Mouse (Mus musculus) heart, embryonic 13.5 days (tissue): ENCODE measurements around the gene Ptprs. TPM values are rescaled to one million over a fixed set of nuclear protein-coding genes. Genes with fewer than 3 reads are reported as not detected.

Experiments
- ATAC-seq: fragments of 200-750 bp; cut with Nextera tagmentation; 2 replicates; pipeline ENCODE4 v1.8.0; 2017; ENCODE audit warnings: moderate TSS enrichment; ENCODE audit not compliant: insufficient number of reproducible peaks, low FRiP score, low TSS enrichment; ENCODE audit errors: extremely low read depth
- H3K27ac ChIP-seq: fragments of 300-500 bp; sonication (generic); replicated peaks from 2 replicates; pipeline ENCODE4 v1.5.1; 2015; ENCODE audit warnings: moderate library complexity, mild to moderate bottlenecking, inconsistent platforms
- H3K27me3 ChIP-seq: fragments of 300-500 bp; sonication (generic); replicated peaks from 2 replicates; pipeline ENCODE4 v1.6.1; 2015; ENCODE audit warnings: mild to moderate bottlenecking, inconsistent platforms
- H3K36me3 ChIP-seq: fragments of 300-500 bp; sonication (generic); 2 replicates; pipeline ENCODE4 v1.6.1; 2015; ENCODE audit warnings: mild to moderate bottlenecking, inconsistent platforms
- H3K4me1 ChIP-seq: fragments of 300-500 bp; sonication (generic); 2 replicates; pipeline ENCODE4 v1.6.1; 2015; ENCODE audit warnings: inconsistent platforms
- H3K4me2 ChIP-seq: fragments of 300-500 bp; sonication (generic); 2 replicates; pipeline ENCODE4 v1.6.1; 2015; ENCODE audit warnings: inconsistent platforms, mild to moderate bottlenecking, moderate library complexity
- H3K4me3 ChIP-seq: fragments of 300-500 bp; sonication (generic); 2 replicates; pipeline ENCODE4 v1.5.1; 2015; ENCODE audit warnings: moderate library complexity, mild to moderate bottlenecking, inconsistent platforms
- H3K9ac ChIP-seq: fragments of 300-500 bp; sonication (generic); 2 replicates; pipeline ENCODE4 v1.6.1; 2015; ENCODE audit warnings: inconsistent platforms, mild to moderate bottlenecking, moderate library complexity
- H3K9me3 ChIP-seq: fragments of 300-500 bp; sonication (generic); 2 replicates; pipeline ENCODE4 v1.6.1; 2016; ENCODE audit warnings: inconsistent platforms
- WGBS: fragments of 180-500 bp; shearing (Covaris S2); methylation state at CpG from one replicate; pipeline ENCODE4 v1.1.7; 2015; ENCODE audit warnings: mixed read lengths; 5-methylcytosine and 5-hydroxymethylcytosine counted together
- polyA plus RNA-seq: library from polyadenylated mRNA; unstranded; fragments of >200 nt; fragmentation: Nextera tagmentation; extraction: Ambion mirVana; gene quantifications from 2 replicates; pipeline ENCODE4 v1.2.1, GENCODE M21; 2015

Ptprs gene
- polyA plus RNA-seq, 1 experiment from 2014 or later: 50.1 TPM

DNA sequence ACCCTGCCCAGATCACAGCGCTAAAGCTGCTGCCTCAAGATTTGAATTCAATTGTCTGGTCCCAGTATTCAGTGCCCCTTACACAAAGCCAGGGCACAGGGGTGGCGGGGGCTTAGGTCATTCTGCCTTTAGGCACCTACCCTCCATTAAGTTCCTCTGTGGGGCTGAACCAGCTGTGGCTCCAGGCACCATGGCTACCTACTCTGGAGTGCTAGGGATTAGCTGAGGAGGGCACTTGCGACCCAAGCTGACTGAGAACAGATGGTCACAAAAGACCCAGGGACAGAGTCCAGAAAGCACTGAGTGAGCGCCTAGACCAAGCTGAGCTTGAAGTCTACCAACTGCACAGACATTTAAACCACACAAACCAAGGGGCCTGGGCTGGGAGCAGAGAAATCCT is 22.6 kb downstream of the Ptprs start:
- peak overlapping the region; percentile 21; the same call in 1 of the 2 replicates for H3K27ac ChIP-seq
- WGBS: 71% methylated on average over 4 of the region's 4 CpGs

DNA sequence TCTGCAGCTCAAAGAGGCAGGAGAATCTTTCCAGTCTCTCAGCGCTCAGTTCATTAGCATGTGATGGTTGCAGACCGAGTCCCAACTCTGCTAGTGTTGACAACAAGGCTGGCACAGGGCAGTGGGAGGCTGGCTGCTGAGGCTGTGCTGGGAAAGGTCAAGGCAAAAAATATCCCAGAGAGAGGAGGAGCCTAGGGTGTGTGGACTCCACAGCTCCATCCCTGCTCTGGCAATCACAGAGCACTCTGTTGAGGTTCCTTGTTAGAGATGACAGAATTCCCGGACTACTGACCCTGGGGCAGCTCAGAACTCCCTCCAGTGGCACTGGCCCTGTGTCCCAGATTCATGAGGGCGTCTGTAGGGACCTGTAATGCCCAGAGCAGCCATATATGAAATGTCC is 23.0 kb downstream of the Ptprs start:
- peak overlapping the region; percentile 21; the same call in 1 of the 2 replicates for H3K27ac ChIP-seq
- 47% methylated on average over 4 of the region's 4 CpGs for WGBS

More for the DNA sequence above, 22.6 kb downstream of the Ptprs start:
- no peak overlapping the region for H3K4me2 ChIP-seq
- peaks cover 95% of the 10 kb centered on the region for H3K36me3 ChIP-seq
- no peaks in the 10 kb centered on the region for H3K9me3 ChIP-seq
- peaks cover 14% of the 10 kb centered on the region; the same call in 1 of the 2 replicates for H3K4me1 ChIP-seq
- no peaks in the 10 kb centered on the region for H3K27me3 ChIP-seq
- no peak overlapping the region for H3K4me3 ChIP-seq
- no peak for ATAC-seq
- H3K9ac ChIP-seq: no peak overlapping the region

GRCm38 (mm10) chr17:56447716-56448115 is 28.6 kb downstream of the Ptprs start:
- Histone ChIP-seq H3K4me1 (peaks cover 13% of the 10 kb centered on the region), H3K4me2 (no peak overlapping the region), H3K36me3 (peaks cover 96% of the 10 kb centered on the region), H3K27me3 (no peaks in the 10 kb centered on the region), H3K9ac (no peak overlapping the region), H3K4me3 (no peak overlapping the region), H3K27ac (no peak overlapping the region), H3K9me3 (no peaks in the 10 kb centered on the region)
- WGBS: 81% methylated on average over 2 of the region's 2 CpGs
- no peak for ATAC-seq

More for the DNA sequence above, 23.0 kb downstream of the Ptprs start:
- Histone ChIP-seq H3K9ac (no peak overlapping the region), H3K4me3 (no peak overlapping the region), H3K36me3 (peaks cover 99% of the 10 kb centered on the region), H3K27me3 (no peaks in the 10 kb centered on the region), H3K4me1 (0 out of 2 replicates have a peak, but pooled peaks cover 12% of the 10 kb centered on the region), H3K9me3 (no peaks in the 10 kb centered on the region), H3K4me2 (no peak overlapping the region)
- no peak for ATAC-seq

DNA sequence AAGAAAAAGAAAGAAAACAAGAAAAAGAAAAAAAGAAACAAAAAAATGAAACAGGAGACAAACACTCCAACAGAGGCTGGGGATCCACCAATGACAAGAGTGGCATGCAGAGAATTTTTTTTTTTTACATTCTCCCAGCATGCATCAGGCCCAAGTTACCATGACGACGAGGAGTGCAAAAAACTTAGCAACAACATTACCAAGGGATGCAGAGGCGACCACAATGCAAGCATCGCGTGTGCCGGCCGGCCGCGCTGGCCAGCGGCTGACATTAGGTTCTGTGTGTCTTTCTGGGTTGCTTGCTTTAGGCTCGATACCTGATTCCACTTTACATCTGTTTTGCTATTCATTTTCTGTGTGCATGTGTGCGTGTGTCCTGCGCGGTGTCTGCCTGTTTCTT is 30.9 kb downstream of the Ptprs start:
- 82% methylated on average over 14 of the region's 14 CpGs for WGBS
- peaks cover 94% of the 10 kb centered on the region for H3K36me3 ChIP-seq
- peaks cover 13% of the 10 kb centered on the region for H3K4me1 ChIP-seq
- H3K9me3 ChIP-seq: no peaks in the 10 kb centered on the region
- no peaks in the 10 kb centered on the region for H3K27me3 ChIP-seq
- no peak overlapping the region for H3K4me3 ChIP-seq
- H3K27ac ChIP-seq: no peak overlapping the region
- no peak overlapping the region for H3K9ac ChIP-seq
- ATAC-seq: no peak
- no peak overlapping the region for H3K4me2 ChIP-seq

GRCm38 (mm10) chr17:56444771-56445170 is 31.5 kb downstream of the Ptprs start:
- Histone ChIP-seq H3K4me3 (no peak overlapping the region), H3K27ac (no peak overlapping the region), H3K36me3 (peaks cover 90% of the 10 kb centered on the region), H3K9me3 (no peaks in the 10 kb centered on the region), H3K4me1 (peaks cover 13% of the 10 kb centered on the region), H3K9ac (no peak overlapping the region), H3K4me2 (no peak overlapping the region), H3K27me3 (no peaks in the 10 kb centered on the region)
- 82% methylated on average over 3 of the region's 3 CpGs for WGBS
- no peak for ATAC-seq

GRCm38 (mm10) chr17:56443341-56443795 is 32.9 kb downstream of the Ptprs start:
- H3K9ac ChIP-seq: peak overlapping the region; percentile 54
- H3K4me3 ChIP-seq: no peak overlapping the region
- H3K27me3 ChIP-seq: no peaks in the 10 kb centered on the region
- no peak overlapping the region for H3K4me2 ChIP-seq
- no peak for ATAC-seq
- no peaks in the 10 kb centered on the region for H3K9me3 ChIP-seq
- peaks cover 13% of the 10 kb centered on the region for H3K4me1 ChIP-seq
- WGBS: 65% methylated on average over 5 of the region's 5 CpGs
- H3K36me3 ChIP-seq: peaks cover 89% of the 10 kb centered on the region
- peak overlapping the region; percentile 48 for H3K27ac ChIP-seq

DNA sequence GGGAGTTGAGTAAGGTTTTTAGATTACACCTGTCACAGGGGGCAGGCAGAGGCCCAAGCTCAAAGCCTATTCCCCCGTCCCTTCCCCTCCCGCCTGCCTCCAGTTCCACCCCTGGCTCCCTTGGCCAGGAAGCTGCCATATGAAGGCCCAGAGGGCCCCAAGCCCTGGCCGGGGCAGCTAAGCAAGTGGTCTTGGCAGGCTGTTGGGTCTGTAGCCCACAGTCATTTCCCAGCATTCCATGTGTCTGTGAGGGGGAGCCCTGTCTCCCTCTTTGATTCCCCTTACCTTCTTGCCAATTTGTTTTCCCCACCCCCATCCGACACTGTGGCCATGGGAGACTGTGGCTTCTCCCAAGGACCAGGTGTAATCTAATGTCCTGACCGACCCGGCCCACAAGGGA is 34.0 kb downstream of the Ptprs start:
- Histone ChIP-seq H3K9me3 (peaks cover 5% of the 10 kb centered on the region; the same call in 1 of the 2 replicates), H3K9ac (no peak overlapping the region), H3K4me1 (peaks cover 13% of the 10 kb centered on the region), H3K27ac (no peak overlapping the region), H3K4me3 (no peak overlapping the region), H3K36me3 (peaks cover 89% of the 10 kb centered on the region), H3K27me3 (no peaks in the 10 kb centered on the region), H3K4me2 (no peak overlapping the region)
- no peak for ATAC-seq
- 79% methylated on average over 6 of the region's 6 CpGs for WGBS

GRCm38 (mm10) chr17:56439731-56440460 is 36.4 kb downstream of the Ptprs start:
- Histone ChIP-seq H3K4me1 (peaks cover 13% of the 10 kb centered on the region), H3K36me3 (peaks cover 91% of the 10 kb centered on the region), H3K4me2 (no peak overlapping the region), H3K4me3 (no peak overlapping the region), H3K9me3 (peaks cover 17% of the 10 kb centered on the region), H3K9ac (no peak overlapping the region), H3K27ac (no peak overlapping the region), H3K27me3 (no peaks in the 10 kb centered on the region)
- 81% methylated on average over 15 of the region's 15 CpGs for WGBS
- ATAC-seq: no peak

DNA sequence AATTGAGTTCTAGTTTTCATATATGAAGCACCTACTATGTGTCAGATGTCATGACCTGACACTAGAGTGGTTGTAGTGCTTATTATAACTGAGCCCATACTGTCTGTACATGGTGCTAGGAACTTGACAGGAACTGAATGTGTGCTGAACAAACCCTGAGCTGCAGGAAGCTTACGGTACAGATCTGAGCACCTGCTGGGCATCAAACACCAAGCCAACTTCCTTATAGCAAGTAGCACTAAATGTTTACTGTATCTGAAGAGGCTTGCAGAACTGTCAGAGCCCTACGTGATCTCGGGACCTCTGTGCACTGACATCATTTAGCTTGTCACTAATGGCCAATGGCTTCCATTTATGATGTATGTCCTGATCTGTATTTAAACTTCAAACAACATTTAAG is 44.7 kb downstream of the Ptprs start:
- no peak overlapping the region for H3K4me3 ChIP-seq
- no peak overlapping the region for H3K4me2 ChIP-seq
- H3K9ac ChIP-seq: no peak overlapping the region
- peaks cover 8% of the 10 kb centered on the region for H3K27me3 ChIP-seq
- H3K27ac ChIP-seq: no peak overlapping the region
- ATAC-seq: no peak
- H3K9me3 ChIP-seq: peaks cover 4% of the 10 kb centered on the region; the same call in 1 of the 2 replicates
- H3K4me1 ChIP-seq: peaks cover under 1% of the 10 kb centered on the region; the same call in 1 of the 2 replicates
- WGBS: 88% methylated on average over 3 of the region's 3 CpGs
- H3K36me3 ChIP-seq: peaks cover 86% of the 10 kb centered on the region

GRCm38 (mm10) chr17:56427857-56428256 is 48.4 kb downstream of the Ptprs start:
- WGBS: 66% methylated on average over 28 of the region's 28 CpGs
- no peak for ATAC-seq
- H3K36me3 ChIP-seq: peaks cover 77% of the 10 kb centered on the region

DNA sequence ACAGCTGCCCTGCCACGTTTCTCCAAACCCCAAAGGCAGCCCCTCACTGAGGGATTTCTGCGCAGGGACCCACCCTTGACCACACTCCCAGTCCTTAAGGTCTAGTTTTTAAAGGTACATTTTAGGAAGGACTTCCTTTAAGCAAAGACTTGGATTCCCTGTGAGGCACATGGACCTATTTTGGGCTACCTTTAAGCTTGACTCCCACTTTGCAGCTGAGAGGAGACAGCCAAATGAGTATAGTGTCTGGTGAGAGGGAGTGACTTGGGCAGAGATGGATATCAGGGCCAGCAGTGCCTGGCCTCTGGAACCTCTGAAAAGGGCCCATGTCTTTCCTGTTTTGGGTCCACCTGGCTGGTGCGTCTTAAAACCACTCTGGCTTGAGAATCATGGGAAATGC is 50.3 kb downstream of the Ptprs start:
- Histone ChIP-seq H3K9ac (peak overlapping the region; percentile 82), H3K4me3 (peak overlapping the region; percentile 56), H3K36me3 (peaks cover 81% of the 10 kb centered on the region), H3K27me3 (peaks cover 14% of the 10 kb centered on the region), H3K4me1 (peaks cover 23% of the 10 kb centered on the region), H3K4me2 (peak overlapping the region; percentile 89), H3K27ac (0 out of 2 replicates have a peak overlapping the region, but pooled peaks have one; percentile 17), H3K9me3 (no peaks in the 10 kb centered on the region)
- ATAC-seq: no peak
- 42% methylated on average over 3 of the region's 3 CpGs for WGBS

More at GRCm38 (mm10) chr17:56427857-56428256, 48.4 kb downstream of the Ptprs start:
- Histone ChIP-seq H3K9ac (no peak overlapping the region), H3K4me2 (no peak overlapping the region), H3K9me3 (no peaks in the 10 kb centered on the region), H3K4me1 (peaks cover 23% of the 10 kb centered on the region), H3K27me3 (peaks cover 14% of the 10 kb centered on the region), H3K4me3 (no peak overlapping the region), H3K27ac (no peak overlapping the region)

DNA sequence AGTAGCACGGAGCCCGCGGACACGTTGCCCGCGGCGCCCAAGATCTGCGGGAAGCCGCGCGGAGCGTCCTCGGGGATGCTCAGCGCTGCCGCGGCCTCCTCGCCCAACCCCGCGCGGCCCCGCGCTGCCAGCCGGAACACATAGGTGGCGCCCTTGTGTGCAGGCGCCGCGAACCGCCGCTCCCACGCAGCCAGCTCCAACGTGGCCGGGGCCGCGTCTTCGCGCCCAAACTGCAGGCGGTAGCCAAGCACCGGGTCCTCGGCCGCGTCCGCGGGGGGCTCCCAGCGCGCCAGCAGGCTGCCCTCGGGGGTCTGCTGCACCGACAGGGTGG is 50.7 kb downstream of the Ptprs start:
- 0 out of 2 replicates have a peak overlapping the region, but pooled peaks have one; percentile 17 for H3K27ac ChIP-seq
- peak overlapping the region; percentile 82 for H3K9ac ChIP-seq
- H3K27me3 ChIP-seq: peaks cover 14% of the 10 kb centered on the region
- peaks cover 23% of the 10 kb centered on the region for H3K4me1 ChIP-seq
- peaks cover 81% of the 10 kb centered on the region for H3K36me3 ChIP-seq
- H3K4me3 ChIP-seq: peak overlapping the region; percentile 56
- peak; percentile 64; the same call in 1 of the 2 replicates for ATAC-seq
- peak overlapping the region; percentile 89 for H3K4me2 ChIP-seq
- under 1% methylated on average over 46 of the region's 47 CpGs for WGBS
- no peaks in the 10 kb centered on the region for H3K9me3 ChIP-seq
